Mouse (Mus musculus) liver, embryonic 14.5 days (tissue): Measurements from ENCODE around the gene Map4k5. TPM values are rescaled to one million over a fixed set of nuclear protein-coding genes. Genes with fewer than 3 reads are reported as not detected.

Experiments used
- ATAC-seq: fragments of 200-750 bp; cut with Nextera tagmentation; 2 replicates; pipeline ENCODE4 v1.8.0; 2017; ENCODE audit warnings: moderate number of reproducible peaks, mild to moderate bottlenecking, moderate library complexity; ENCODE audit not compliant: insufficient read depth
- DNase-seq, 3 experiments: peaks; one replicate each; pipeline ENCODE4 v3.0.0-alpha.2; 2012 to 2013; ENCODE audit warnings: low read depth in 3 of 3, low spot score in 3 of 3
- H3K27ac ChIP-seq: fragments of 300-500 bp; sonication (generic); 2 replicates; pipeline ENCODE4 v1.5.1; 2014; ENCODE audit warnings: moderate library complexity, mild to moderate bottlenecking, control low read depth, inconsistent platforms
- H3K27me3 ChIP-seq: fragments of 300-500 bp; sonication (generic); 2 replicates; pipeline ENCODE4 v1.6.1; 2014; ENCODE audit warnings: mild to moderate bottlenecking, low read length, moderate library complexity; ENCODE audit not compliant: control insufficient read depth, insufficient read depth
- H3K36me3 ChIP-seq: fragments of 300-500 bp; sonication (generic); replicated peaks from 2 replicates; pipeline ENCODE4 v1.6.1; 2014; ENCODE audit warnings: low read depth; ENCODE audit not compliant: control insufficient read depth, insufficient read depth
- H3K4me1 ChIP-seq, 2 experiments: fragments of 200-500 bp in 1 of 2; fragments of 300-500 bp in 1 of 2; sonication (generic) in 1 of 2; replicated peaks; 2 replicates each; pipeline ENCODE4 v1.6.1; 2012 to 2014; ENCODE audit warnings: antibody characterized with exemption in 1 of 2, inconsistent platforms in 1 of 2, low read length in 1 of 2; ENCODE audit not compliant: control insufficient read depth in 2 of 2, insufficient read depth in 2 of 2
- H3K4me2 ChIP-seq: fragments of 300-500 bp; sonication (generic); 2 replicates; pipeline ENCODE4 v1.6.1; 2014; ENCODE audit warnings: low read depth, mild to moderate bottlenecking, control low read depth, moderate library complexity
- H3K4me3 ChIP-seq, 2 experiments: fragments of 200-500 bp in 1 of 2; fragments of 300-500 bp in 1 of 2; sonication (generic) in 1 of 2; 2 replicates each; pipeline ENCODE4 v1.5.1; 2012 to 2014; ENCODE audit warnings: low read depth in 2 of 2, low read length in 2 of 2, mild to moderate bottlenecking in 2 of 2, control low read depth in 1 of 2, inconsistent platforms in 1 of 2, moderate library complexity in 1 of 2; ENCODE audit not compliant: insufficient read depth in 1 of 2
- H3K9ac ChIP-seq: fragments of 300-500 bp; sonication (generic); replicated peaks from 2 replicates; pipeline ENCODE4 v1.6.1; 2014; ENCODE audit warnings: mild to moderate bottlenecking, control low read depth, moderate library complexity
- H3K9me3 ChIP-seq: fragments of 300-500 bp; sonication (generic); 2 replicates; pipeline ENCODE4 v1.6.1; 2016; ENCODE audit warnings: low read length, mixed read lengths; ENCODE audit not compliant: control insufficient read depth
- CTCF ChIP-seq: IDR thresholded peaks from 2 replicates; pipeline ENCODE4 v1.5.1; 2016; ENCODE audit warnings: antibody characterized with exemption, low read depth, control low read depth
- EP300 ChIP-seq: IDR thresholded peaks from 2 replicates; pipeline ENCODE4 v1.6.1; 2016; ENCODE audit warnings: antibody characterized with exemption, low read depth
- WGBS: fragments of 180-500 bp; shearing (Covaris S2); extraction: QIAGEN DNeasy Blood & Tissue Kit; methylation state at CpG from one replicate; pipeline ENCODE4 v1.1.7; 2014; ENCODE audit not compliant: insufficient replicate concordance; 5-methylcytosine and 5-hydroxymethylcytosine counted together
- polyA plus RNA-seq, 2 experiments: library from polyadenylated mRNA; depleted of rRNA in 1 of 2; stranded (reverse) in 1 of 2; unstranded in 1 of 2; fragments of >200 nt; fragmentation: Nextera tagmentation in 1 of 2; extraction: Ambion mirVana in 1 of 2; gene quantifications; 2 replicates each; pipeline versions ENCODE4 v1.2.1 to v1.2.3; 2012 to 2014

Gene Map4k5
- polyA plus RNA-seq, 2 experiments, result 13.6 to 26.9 TPM

- H3K36me3 ChIP-seq, result peaks cover 13% of the 10 kb centered on the region
- TF ChIP-seq EP300 (peak; percentile 70), CTCF (no peak)
- peak overlapping the region; percentile 66 for H3K27ac ChIP-seq
- no peaks in the 10 kb centered on the region for H3K9me3 ChIP-seq
- peak overlapping the region; percentile 55 for H3K4me2 ChIP-seq
- peak overlapping the region; percentile 31 for H3K9ac ChIP-seq
- H3K4me1 ChIP-seq, result peaks cover 24 to 27% of the 10 kb centered on the region in 2 experiments
- no peaks in the 10 kb centered on the region for H3K27me3 ChIP-seq
- ATAC-seq, result peak; percentile 84
- no peak overlapping the region for H3K4me3 ChIP-seq
- WGBS, result 53% methylated on average over 2 of the region's 2 CpGs
- peak; percentile 55 to 67 (median 57) for DNase-seq
These were observed 35.4 kb downstream of the Map4k5 start for GRCm38 (mm10) chr12:69857597-69857996.

- TF ChIP-seq EP300 (no peak), CTCF (no peak)
- 89% methylated on average over 10 of the region's 10 CpGs for WGBS
- Histone ChIP-seq H3K4me3 (no peak overlapping the region), H3K27me3 (no peaks in the 10 kb centered on the region), H3K36me3 (peaks cover 20% of the 10 kb centered on the region), H3K4me2 (no peak overlapping the region), H3K4me1 (peaks cover 24 to 27% of the 10 kb centered on the region in 2 experiments), H3K27ac (no peak overlapping the region), H3K9ac (no peak overlapping the region), H3K9me3 (no peaks in the 10 kb centered on the region)
- DNase-seq (no peak), ATAC-seq (no peak)
These were observed 36.6 kb downstream of the Map4k5 start for GRCm38 (mm10) chr12:69856398-69856797.

- H3K4me3 ChIP-seq, result no peak overlapping the region
- no peaks in the 10 kb centered on the region for H3K27me3 ChIP-seq
- H3K9ac ChIP-seq, result no peak overlapping the region
- H3K9me3 ChIP-seq, result no peaks in the 10 kb centered on the region
- no peak overlapping the region for H3K4me2 ChIP-seq
- peaks cover 24 to 27% of the 10 kb centered on the region in 2 experiments for H3K4me1 ChIP-seq
- WGBS, result 91% methylated on average over 12 of the region's 12 CpGs
- DNase-seq (no peak), ATAC-seq (no peak)
- no peak for TF ChIP-seq CTCF
- no peak for TF ChIP-seq EP300
- no peak overlapping the region for H3K27ac ChIP-seq
- H3K36me3 ChIP-seq, result peaks cover 20% of the 10 kb centered on the region
These were observed 37.2 kb downstream of the Map4k5 start for GRCm38 (mm10) chr12:69855641-69856300.

- no peaks in the 10 kb centered on the region for H3K9me3 ChIP-seq
- no peak overlapping the region for H3K27ac ChIP-seq
- H3K27me3 ChIP-seq, result no peaks in the 10 kb centered on the region
- no peak for DNase-seq
- no peak overlapping the region for H3K4me2 ChIP-seq
- peaks cover 22 to 24% of the 10 kb centered on the region in 2 experiments for H3K4me1 ChIP-seq
- no peak for ATAC-seq
- 68% methylated on average over 2 of the region's 2 CpGs for WGBS
- H3K9ac ChIP-seq, result no peak overlapping the region
- H3K36me3 ChIP-seq, result peaks cover 29% of the 10 kb centered on the region
- TF ChIP-seq CTCF (no peak), EP300 (no peak)
- H3K4me3 ChIP-seq, result no peak overlapping the region
These were observed 39.1 kb downstream of the Map4k5 start for GRCm38 (mm10) chr12:69853942-69854341.

- TF ChIP-seq CTCF, result no peak
- TF ChIP-seq EP300, result no peak
- H3K36me3 ChIP-seq, result peaks cover 32% of the 10 kb centered on the region
- DNase-seq (no peak), ATAC-seq (no peak)
- H3K27ac ChIP-seq, result no peak overlapping the region
- no peaks in the 10 kb centered on the region for H3K9me3 ChIP-seq
- H3K9ac ChIP-seq, result no peak overlapping the region
- H3K27me3 ChIP-seq, result no peaks in the 10 kb centered on the region
- 59% methylated on average over 11 of the region's 11 CpGs for WGBS
- H3K4me1 ChIP-seq, result peaks cover 17 to 19% of the 10 kb centered on the region in 2 experiments
- H3K4me3 ChIP-seq, result no peak overlapping the region
- H3K4me2 ChIP-seq, result no peak overlapping the region
These were observed 39.6 kb downstream of the Map4k5 start for GRCm38 (mm10) chr12:69853387-69853786.
